Mouse (Mus musculus) brain, embryonic 18.5 days (tissue): ENCODE results near the gene Tmem170.
A peak's percentile ranks its signal among the peaks of the same experiment; 100 is the strongest.

Experiments used
- DNase-seq: peaks from one replicate; pipeline ENCODE4 v3.0.0-alpha.2; 2012; ENCODE audit warnings: low read depth, low spot score

Tmem170 gene

DNA sequence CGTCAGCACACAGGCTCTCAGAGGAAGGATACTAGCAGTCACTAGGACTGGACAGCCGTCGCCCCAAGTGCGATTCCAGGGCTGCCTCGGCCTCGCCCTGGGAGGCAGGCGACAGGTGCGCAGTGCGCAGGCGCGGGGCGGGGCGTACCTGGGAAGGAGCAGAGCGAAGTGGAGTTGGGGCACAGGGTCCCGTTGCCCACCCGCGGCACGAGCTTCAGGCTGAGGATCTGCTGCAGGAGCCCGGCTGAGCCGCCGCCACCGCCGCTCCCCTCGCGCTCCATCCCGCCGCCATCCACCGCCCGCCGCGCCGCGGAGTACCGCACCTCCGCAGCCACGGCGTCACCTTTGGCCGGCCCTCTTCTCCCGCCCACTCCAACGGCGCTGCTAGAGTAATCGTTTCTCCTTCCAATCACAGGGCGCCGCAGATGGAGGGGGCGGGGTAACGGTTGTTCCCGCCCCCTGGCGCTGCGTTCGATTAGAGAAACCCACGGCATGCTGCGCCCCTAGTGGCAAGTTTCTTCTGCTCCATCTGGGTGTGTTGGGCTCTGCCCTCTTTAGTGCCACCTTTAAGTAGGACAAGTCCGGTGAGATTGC is at the start of gene Tmem170:
TSS of gene Tmem170 (minus strand) at position 396 of the 594 bp plus-strand sequence.
- peak; percentile 91 for DNase-seq

DNA sequence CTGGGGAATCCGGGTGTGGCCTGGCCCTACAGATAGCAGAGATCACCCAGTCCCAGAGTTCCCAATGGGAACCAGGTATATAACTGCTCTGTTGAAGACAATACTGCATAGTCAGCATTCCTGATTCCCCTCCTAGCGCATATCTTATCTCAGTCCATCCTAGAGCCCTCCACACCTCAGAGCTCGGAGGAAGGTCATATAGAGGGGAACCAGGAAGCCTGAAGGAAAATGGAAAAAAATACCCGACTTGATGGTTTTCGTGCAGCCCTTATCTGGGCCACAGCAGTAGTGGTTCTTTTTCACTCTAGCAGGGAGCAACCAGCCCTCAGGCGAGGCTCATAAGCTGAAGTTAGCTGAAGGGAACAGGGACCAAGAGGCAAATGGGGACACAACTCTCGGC is 48.4 kb upstream of the Tmem170 start:
- no peak for DNase-seq

DNA sequence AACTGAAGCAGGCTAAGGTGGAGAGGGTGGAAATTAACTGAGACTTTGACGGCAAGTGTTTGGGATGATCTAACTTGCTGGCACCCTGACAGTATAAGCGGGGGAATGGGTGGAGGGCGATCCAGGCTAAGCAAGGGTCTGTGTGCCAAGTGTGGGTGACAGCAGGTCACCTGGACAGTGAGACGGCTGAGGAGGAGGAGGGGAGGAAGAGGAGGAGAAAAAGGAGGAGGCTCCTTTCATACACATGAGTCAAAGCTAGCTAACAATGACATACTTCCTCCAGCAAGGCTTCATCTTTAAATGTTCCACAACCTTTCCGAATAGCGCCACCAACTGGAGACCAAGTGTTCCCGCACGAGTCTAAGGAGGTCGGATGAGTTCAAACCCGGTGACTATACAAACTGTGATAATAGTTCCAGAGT is 46.8 kb upstream of the Tmem170 start:
- no peak for DNase-seq

DNA sequence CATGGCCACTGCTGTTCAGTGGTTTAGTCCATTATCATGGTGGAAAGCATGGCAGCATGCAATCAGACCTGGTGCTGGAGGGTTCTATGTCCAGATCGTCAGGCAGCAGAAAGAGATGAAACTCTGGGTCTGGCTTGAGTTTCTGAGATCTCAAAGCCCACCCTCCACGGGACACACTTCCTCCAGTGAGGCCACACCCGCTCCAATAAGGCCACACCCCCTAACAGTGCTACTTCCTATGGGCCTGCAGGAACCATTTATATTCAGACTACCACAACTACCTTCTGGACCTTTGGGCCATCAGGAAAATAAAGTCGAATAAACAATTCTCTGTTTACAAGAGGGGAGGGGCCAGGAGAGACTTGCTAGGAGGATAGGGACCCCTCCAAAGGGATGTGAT is 44.4 kb upstream of the Tmem170 start:
- DNase-seq: no peak

DNA sequence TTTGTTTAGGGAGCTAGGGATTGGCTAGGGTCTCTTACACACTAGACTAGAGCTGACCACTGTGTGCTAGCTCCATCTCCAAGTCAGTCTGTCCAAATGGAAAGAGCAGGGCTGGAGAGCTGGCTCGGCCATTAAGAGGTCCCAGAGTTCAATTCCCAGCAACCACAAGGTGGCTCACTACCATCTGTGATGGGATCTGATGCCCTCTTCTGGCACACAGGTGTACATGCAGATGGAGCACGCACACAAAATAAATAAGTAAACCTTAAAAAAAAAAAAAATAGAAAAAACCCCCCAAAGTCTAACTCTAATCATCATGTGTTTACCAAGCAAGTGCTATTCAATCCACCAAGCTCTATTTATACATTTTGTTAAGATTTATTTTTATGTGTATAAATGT is 43.1 kb upstream of the Tmem170 start:
- no peak for DNase-seq

DNA sequence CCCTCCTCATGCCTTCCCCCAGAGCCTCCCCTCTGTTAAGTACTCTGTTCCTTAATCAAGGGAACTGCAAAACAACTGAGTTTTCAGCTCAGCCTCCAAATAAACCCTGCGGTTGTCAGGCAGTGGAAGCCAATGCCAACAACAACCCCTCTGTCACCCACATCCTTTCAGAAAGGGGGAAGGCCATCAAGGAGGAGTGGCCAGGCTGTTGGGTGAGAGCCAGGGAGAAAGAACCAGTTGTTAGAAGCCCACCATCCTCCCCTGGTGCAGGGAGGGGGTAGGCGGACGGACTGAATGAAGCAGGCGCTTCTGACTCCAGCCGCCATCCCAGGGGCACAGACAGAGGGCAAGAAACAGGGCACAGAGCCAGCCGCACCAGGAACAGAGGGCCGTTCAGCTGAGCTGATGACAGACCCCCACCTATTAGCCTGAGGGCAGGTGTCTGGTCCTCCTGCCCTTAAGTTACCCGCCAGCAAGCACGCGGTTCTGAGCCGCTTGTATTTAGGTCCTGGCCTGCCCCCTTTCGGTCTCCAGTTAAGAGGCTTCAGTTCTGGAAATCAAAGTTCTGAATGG is 36.4 kb upstream of the Tmem170 start:
- DNase-seq: peak; percentile 54

DNA sequence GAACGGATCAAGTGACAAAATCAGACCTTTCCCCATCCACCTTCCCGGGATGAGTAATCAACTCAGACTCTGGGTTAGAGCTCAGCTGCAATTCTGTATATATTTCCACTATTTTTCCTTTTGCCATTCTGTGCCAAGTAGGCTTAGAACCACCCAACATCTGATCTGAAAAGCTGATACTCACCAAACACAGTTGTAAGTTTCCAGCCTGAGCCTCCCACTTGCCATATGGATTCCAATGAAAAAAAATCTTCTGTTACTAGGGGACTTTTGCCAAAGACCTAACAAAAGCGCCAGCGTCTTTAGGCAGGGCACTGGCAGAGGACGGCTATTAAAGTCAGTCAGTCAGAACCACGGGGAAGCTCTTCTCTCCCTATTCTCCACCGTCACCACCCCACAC is 35.0 kb upstream of the Tmem170 start:
- DNase-seq: no peak

DNA sequence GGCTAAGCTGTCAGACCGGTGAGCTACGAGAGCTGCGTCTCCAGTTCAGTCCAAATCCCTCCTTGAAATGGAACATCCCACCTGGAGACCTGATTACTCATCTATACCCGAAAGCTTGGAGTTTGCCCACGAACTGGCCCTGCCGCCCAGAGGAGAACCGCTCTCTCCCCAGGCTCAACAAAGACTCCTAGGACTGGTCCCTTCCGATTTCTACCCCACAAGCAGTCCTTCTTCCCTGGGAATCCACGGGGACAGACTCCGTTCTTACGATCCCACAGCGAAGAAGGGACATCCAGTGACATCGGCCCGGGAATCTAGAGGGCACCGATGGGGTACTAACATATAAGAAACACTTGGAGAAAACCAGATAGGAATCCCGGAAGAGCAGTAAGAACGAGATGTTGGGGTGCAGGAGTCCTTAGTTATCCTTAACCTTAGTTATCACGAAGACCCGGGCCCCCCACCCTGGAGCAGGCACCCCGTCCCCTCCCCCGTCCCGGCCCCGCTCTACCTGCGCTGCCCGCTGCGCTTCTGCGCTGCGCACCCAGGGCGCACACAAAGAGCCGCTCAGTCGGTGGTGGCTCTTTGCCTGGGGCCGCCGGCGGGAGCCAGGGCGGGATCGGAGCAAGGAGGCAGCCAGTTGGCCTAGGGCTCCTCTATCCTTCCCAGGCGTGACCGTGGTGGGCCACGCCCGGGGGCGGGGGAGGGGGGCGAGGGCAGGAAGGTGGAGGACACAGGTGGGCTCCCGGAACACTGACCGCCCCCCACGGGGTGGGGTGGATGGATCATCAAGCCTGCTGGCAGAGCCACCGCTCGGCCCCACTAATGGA is 33.3 kb upstream of the Tmem170 start, which contains the start of gene Chst5:
TSS of gene Chst5 (minus strand) at position 827 of the 830 bp plus-strand sequence.
- no peak for DNase-seq

DNA sequence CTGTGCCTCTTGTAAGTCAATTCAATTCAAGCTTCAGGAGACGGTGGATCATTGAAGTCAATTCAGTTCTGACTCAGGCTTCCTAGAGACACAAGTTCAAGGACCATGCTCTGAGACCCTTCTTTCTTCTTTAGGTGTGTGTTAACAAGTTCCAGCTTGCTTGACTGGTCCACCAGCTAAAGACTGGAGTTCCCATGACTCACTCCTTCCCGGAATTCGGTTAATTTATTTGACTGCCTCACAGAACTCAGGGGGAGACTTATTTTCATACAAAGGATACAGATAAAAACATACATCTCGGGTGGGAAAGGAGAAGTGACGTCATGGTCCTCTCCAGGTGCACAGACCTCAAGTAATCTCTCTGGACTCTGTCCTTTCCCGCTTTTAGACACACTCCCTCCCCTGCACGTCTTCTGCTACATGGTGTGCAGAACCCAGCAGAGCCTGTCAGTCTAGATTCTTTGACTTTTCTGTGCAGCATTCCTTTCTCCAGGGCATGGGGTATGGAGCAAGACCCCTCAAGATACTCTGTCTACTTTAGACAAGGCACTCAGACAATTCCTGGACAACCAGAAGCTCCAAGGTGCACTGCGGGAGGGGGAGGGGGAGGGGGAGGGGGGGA is 29.1 kb upstream of the Tmem170 start:
- no peak for DNase-seq

DNA sequence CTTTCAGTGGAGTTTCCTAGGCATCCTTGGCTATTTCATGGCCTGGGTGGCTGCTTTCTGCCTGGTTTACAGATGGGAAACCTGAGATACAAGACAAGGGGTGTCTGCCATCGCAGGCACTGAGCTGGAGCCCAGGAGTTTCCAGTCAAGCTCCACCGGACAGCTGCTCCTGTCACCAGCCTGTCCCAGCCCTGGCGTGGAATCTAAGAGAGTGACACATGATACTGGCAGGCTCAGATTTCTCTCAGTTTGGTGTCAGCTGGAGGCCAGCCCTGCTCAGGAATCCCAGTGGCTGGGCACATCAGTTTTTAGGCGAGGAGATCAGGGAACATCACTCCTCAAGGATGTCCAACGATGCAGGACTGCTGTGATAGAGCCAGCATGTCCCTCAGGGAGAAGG is 25.5 kb upstream of the Tmem170 start:
- DNase-seq: no peak

DNA sequence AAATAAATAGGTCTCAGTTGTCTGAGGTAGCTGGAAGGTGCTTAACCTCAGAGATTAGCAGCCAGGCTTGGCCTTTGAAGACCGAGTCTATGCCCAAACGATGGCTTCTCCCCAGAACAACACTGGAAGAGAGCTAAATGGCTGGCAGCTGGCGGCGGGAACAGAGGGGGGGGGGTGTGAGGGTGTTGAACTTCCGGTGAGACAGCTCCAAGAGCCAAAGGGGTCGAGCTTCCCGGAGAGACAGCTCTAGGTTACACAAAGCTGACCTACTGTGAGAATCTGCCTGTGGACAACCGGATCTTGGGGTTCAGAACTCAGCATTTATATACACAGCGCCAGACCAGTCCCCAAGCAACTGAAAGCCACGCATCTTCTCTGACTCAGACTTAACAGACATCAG is 22.0 kb upstream of the Tmem170 start:
- no peak for DNase-seq

DNA sequence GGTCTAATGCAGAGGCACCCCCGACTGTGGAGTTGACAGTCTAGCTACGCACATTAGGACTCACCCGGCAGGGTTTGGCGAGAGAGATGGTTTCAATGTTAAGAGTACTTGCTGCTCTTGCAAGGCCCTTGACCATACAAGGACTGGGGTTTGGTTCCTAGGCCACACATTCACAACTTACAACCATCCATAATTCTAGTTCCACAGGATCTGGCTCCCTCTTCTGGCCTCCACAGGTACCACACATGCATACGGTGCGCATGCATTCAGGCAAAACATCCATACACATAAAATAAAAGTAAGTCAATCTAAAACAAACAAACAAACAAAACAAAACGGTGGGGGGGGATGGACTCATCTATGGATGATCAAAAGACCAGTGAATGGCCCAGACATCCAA is 18.4 kb upstream of the Tmem170 start:
- no peak for DNase-seq

DNA sequence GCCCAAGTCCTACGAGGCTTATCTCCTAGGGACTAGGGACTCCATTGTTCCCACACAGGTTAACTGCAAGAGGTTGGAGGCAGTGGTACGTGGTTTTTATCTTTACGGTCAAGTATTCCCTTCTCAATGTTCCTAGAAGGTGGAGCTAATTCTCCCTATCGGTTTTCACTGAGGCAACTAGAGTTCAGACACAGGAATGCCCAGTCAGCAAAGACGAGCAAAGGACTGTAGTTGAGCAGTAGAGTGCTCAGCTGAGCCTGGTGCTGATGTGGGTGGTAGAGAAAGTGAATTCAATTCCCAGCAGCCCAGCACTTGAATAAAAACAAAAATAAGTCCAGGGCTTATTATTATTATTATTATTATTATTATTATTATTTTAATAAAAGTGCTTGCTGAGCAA is 16.1 kb upstream of the Tmem170 start:
- no peak for DNase-seq

DNA sequence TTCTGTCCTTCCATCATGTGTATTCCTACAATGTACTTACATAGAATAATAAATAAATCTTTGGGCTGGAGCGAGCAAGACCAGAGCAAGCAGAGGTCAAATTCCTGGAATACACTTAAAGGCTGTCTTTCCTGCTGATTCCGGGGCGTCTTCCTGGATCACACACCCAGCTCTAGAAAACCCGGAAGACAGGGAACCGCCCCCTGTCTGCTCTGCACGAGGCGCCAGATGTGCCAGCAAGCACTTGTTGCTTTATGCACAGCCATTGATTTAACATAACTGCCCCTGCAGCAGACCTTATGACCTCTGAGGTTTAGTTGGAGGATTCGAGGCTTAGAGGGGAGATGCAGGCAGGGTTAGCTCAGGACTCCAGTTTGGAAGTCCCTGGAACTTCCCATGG is 15.4 kb upstream of the Tmem170 start:
- DNase-seq: no peak

DNA sequence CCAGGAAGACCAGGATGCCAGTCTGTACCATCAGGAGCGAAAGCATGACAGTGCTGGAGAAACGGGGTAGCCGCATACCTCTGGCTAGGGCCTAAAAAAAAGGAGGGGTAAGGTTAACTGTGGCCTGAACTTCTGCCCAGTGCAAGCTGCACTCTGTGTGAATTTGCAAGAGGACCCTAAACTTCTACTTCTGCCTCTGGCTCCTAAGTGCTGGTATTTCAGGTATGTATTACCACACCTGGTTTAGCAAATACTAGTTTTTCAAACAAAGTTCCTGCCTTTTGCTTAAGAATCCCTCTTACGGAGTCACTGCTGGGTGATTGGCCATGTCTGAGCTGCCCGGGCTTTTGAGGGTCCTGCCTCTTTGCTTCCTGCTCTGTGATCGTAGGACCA is 14.4 kb upstream of the Tmem170 start:
- no peak for DNase-seq

DNA sequence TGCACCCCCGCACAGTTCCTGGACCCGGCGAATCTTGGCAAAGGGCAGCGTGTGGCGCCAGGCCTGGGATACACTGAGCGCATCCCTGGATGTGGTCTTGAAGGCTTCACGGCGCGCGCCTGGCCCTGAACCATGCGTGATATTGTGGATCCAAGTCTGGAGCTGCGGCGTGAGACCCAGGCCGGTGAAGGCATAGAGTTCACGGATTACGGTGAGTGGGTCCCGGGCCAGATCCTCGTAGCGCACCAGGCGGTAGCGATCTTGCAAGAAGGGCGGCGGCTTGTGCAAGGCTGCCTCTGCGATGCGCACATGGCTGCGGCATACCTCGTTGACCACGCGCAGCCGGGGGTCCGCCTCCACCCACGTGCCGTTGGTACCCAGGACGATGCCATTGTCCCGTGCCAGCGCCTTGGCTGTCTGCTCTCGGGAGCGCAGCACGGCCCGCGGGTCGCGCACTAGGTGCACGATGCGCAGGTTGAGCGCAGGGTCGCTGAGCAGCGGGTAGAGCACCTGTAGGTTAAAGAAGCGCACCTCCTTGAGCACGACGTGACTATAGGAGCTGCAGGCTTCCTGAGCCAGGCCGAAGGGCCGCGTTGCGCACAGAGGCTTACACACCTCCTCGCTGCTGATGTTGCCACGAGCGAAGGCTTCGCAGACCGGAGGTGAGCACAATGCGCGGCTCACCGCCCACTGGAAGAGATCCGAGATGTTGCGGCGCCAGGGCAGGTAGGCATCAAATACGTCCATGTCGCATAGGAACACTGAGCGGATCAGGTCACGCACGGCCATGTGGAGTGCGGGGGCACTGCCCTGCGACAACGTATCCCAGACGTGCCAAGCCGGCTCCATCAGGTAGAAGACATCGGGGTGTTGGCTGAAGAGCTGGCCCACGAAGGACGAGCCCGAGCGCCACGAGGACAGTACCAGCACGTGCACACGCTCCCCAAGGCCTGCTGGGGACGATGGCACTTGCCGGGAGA is 13.7 kb upstream of the Tmem170 start:
- no peak for DNase-seq

DNA sequence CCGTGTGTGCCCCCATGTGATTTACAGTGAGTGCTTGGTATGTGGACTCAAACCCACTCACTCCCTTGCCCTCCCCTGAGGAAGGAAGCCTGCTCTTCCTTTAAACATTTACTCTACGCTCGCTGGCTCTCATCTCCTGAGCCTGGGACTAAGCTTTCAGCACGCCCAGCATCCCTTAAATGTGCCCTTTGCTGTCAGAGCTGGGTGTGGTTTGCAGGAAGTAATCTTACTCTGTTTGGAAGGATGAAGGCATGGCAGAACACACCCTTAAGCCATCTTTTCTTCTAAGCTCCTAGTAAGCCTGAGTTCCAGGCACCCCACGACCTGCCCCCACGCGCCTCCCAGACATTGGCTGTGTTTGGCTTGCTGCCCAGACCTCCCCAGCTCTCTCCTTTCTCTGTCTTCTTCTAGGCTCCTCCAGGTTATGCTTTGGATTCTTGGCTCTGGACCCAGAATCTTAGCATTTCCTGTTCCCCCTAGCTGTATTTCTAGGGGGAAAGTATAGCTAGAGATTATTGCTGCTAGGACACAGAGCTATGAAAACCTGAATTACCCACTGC is 11.6 kb upstream of the Tmem170 start:
- no peak for DNase-seq

DNA sequence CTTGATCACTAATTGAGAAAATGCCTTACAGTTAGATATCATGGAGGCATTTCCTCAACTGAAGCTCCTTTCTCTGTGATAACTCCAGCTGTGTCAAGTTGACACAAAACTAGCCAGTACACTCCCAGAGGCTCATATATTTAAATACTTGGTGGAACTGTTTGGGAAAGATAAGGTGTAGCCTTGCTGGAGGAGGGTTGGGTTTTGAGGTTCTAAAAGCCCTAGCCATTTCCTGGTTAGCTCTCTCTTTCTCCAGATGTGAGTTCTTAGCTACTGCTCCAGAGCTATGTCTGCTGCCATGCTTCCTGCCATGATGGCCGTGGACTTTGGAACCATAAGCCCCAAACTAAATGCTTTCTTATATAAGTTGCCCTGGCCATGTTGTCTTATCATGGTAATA is 10.9 kb upstream of the Tmem170 start:
- DNase-seq: no peak

DNA sequence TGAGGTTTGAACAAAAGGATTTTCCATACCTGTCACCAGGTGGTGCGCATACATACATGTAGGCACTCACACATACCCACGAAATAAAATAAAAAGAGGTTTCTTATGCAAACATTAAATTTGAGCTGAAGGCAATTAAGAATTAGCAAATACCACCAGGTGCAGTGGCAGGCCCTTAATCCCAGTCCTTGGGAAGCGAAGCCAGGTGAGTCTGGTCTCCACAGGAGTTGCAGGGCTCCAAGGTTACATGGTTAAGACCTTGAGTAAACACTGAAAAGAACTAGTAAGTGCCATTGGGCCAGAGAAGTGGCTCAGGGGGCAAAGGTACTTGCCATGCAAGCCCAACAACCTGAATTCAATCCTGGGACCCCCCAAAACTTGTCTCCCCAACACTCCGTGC is 7.1 kb upstream of the Tmem170 start:
- DNase-seq: no peak

DNA sequence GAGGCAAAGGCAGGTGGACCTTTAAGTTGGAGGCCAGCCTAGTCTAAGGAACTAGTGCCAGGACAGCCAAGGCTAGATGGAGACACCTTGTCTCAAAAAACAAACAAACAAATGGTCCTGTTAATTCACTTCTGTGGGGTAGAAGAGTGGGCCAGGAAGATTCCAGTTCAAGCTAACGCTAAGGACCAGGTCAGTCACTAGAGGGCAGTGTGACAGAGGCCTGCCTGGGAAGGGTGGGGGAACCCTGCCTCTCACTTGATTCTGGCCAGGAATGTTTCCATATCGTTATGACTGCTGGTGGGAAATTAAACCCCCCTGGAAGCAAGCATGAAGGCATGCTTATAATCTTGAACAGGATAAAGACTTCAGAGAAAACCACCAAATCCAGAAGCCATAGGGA is 5.0 kb upstream of the Tmem170 start:
- no peak for DNase-seq

DNA sequence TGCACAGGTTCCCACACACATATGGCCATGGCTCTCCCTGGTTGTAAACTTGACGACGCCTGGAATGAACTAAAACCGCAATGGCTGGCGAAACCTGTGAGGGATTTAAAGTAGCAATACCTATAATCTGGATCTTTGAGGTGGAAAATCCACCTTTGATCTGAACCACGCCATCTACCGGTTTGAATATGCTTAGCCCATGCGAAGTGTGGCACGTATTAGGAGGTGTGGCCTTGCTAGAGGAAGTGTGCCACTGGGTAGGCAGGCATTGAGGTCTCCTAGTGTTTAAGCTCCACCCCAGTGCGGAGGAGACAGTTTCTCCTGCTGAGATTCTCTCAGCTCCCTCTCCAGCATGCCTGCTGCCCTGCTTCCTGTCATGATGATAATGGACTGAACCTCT is 1.2 kb upstream of the Tmem170 start:
- DNase-seq: no peak
